Mouse (Mus musculus): ENCODE measurements around the gene Tubgcp5.
"Not testable (repeated sequence)": the region's sequence is repeated elsewhere in the genome, so short reads cannot be mapped to it uniquely, and the experiment has no call there.

DNA sequence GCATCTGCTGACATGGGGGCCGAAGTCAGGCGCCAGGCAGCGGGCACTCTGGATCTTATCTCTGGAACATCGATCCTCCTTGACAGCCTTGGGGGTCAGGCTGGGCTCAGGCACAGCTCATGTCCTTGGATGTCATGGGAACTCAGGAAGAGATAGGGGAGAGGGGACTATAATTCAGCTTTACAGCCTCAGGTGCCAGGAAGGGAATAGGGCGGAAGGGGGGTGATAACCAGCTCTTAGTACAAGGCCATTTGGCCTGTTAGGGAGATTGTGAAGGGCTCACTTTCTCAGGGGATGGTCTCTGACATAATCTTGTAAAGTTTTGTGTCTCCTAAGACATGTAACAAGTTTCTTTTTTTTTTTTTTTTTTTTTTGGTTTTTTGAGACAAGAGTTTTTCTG, 3.4 kb upstream of the Tubgcp5 start:
- TF ChIP-seq CTCF (IDR thresholded peaks at IDR 0.05; ENCODE audit: borderline replicate concordance, insufficient read depth, low read length); POLR2A (IDR thresholded peaks at IDR 0.05; ENCODE audit: low read depth, low read length): not testable (repeated sequence)
